Mouse (Mus musculus) stomach, postnatal 0 days (tissue): ENCODE data around the gene Zfp961. TPM values are rescaled to one million over a fixed set of nuclear protein-coding genes. Genes with fewer than 3 reads are reported as not detected.

ENCODE experiments used
- ATAC-seq: fragments of 200-750 bp; cut with Nextera tagmentation; 2 replicates; pipeline ENCODE4 v1.8.0; 2017; ENCODE audit not compliant: low FRiP score, low TSS enrichment
- DNase-seq: peaks from one replicate; pipeline ENCODE4 v3.0.0-alpha.2; 2016; ENCODE audit warnings: low spot score
- H3K27ac ChIP-seq: fragments of 300-500 bp; sonication (generic); replicated peaks from 2 replicates; pipeline ENCODE4 v1.5.1; 2014; ENCODE audit warnings: mild to moderate bottlenecking, control low read depth
- H3K27me3 ChIP-seq: fragments of 300-500 bp; sonication (generic); 2 replicates; pipeline ENCODE4 v1.6.1; 2014; ENCODE audit warnings: low read length; ENCODE audit not compliant: control insufficient read depth, insufficient read depth
- H3K36me3 ChIP-seq: fragments of 300-500 bp; sonication (generic); 2 replicates; pipeline ENCODE4 v1.6.1; 2014; ENCODE audit warnings: low read length, mixed read lengths; ENCODE audit not compliant: control insufficient read depth, insufficient read depth
- H3K4me1 ChIP-seq: fragments of 300-500 bp; sonication (generic); replicated peaks from 2 replicates; pipeline ENCODE4 v1.6.1; 2014; ENCODE audit warnings: antibody characterized with exemption; ENCODE audit not compliant: control insufficient read depth, insufficient read depth
- H3K4me2 ChIP-seq: fragments of 300-500 bp; sonication (generic); replicated peaks from 2 replicates; pipeline ENCODE4 v1.6.1; 2014; ENCODE audit warnings: low read depth, mild to moderate bottlenecking, control low read depth, moderate library complexity
- H3K4me3 ChIP-seq: fragments of 300-500 bp; sonication (generic); 2 replicates; pipeline ENCODE4 v1.5.1; 2014; ENCODE audit warnings: low read depth, low read length, control low read depth
- H3K9ac ChIP-seq: fragments of 300-500 bp; sonication (generic); 2 replicates; pipeline ENCODE4 v1.6.1; 2014; ENCODE audit warnings: mild to moderate bottlenecking, low read length, control low read depth, mixed read lengths
- H3K9me3 ChIP-seq: fragments of 300-500 bp; sonication (generic); 2 replicates; pipeline ENCODE4 v1.6.1; 2016; ENCODE audit warnings: low read length; ENCODE audit not compliant: control insufficient read depth
- CTCF ChIP-seq: IDR thresholded peaks from 2 replicates; pipeline ENCODE4 v1.5.1; 2016; ENCODE audit warnings: antibody characterized with exemption, low read depth, mild to moderate bottlenecking, moderate library complexity
- EP300 ChIP-seq: optimal IDR thresholded peaks from 2 replicates; pipeline ENCODE3; 2016; ENCODE audit warnings: antibody characterized with exemption
- WGBS: fragments of 180-500 bp; shearing (Covaris S2); extraction: QIAGEN DNeasy Blood & Tissue Kit; methylation state at CpG from one replicate; pipeline ENCODE4 v1.1.7; 2014; 5-methylcytosine and 5-hydroxymethylcytosine counted together
- polyA plus RNA-seq: library from polyadenylated mRNA; unstranded; fragments of >200 nt; fragmentation: Nextera tagmentation; extraction: Ambion mirVana; gene quantifications from 2 replicates; pipeline ENCODE4 v1.2.1, GENCODE M21; 2015

Zfp961 gene
- polyA plus RNA-seq, 1 experiment from 2014 or later: 11.2 TPM

- no peak for DNase-seq
- Histone ChIP-seq H3K9me3 (no peaks in the 10 kb centered on the region), H3K27ac (no peak overlapping the region), H3K4me3 (no peak overlapping the region), H3K36me3 (peaks cover 11% of the 10 kb centered on the region), H3K27me3 (no peaks in the 10 kb centered on the region), H3K4me1 (no peaks in the 10 kb centered on the region), H3K9ac (no peak overlapping the region), H3K4me2 (no peak overlapping the region)
- TF ChIP-seq EP300: no peak
- no peak for TF ChIP-seq CTCF
- WGBS: 98% methylated on average over 5 of the region's 5 CpGs
- ATAC-seq: no peak
Measured at GRCm38 (mm10) chr8:71967261-71967660, 16.4 kb downstream of the Zfp961 start.

GRCm38 (mm10) chr8:71968100-71968499 is 17.3 kb downstream of the Zfp961 start:
- Histone ChIP-seq H3K27ac (no peak overlapping the region), H3K9me3 (no peaks in the 10 kb centered on the region), H3K4me2 (no peak overlapping the region), H3K27me3 (no peaks in the 10 kb centered on the region), H3K4me1 (no peaks in the 10 kb centered on the region), H3K36me3 (peaks cover 11% of the 10 kb centered on the region), H3K4me3 (no peak overlapping the region), H3K9ac (no peak overlapping the region)
- ATAC-seq (no peak), DNase-seq (no peak)
- WGBS: 92% methylated on average over 6 of the region's 6 CpGs
- TF ChIP-seq EP300: no peak

DNA sequence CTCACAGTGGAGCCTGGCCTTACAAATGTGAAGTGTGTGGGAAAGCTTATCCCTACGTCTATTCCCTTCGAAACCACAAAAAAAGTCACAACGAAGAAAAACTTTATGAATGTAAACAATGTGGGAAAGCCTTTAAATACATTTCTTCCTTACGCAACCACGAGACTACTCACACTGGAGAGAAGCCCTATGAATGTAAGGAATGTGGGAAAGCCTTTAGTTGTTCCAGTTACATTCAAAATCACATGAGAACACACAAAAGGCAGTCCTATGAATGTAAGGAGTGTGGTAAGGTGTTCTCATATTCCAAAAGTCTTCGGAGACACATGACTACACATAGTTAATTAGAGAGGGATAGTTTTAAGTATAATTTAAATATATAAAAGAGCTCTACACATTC is 17.8 kb downstream of the Zfp961 start:
- ATAC-seq (no peak), DNase-seq (no peak)
- no peaks in the 10 kb centered on the region for H3K4me1 ChIP-seq
- no peak overlapping the region for H3K4me2 ChIP-seq
- no peaks in the 10 kb centered on the region for H3K9me3 ChIP-seq
- no peak overlapping the region for H3K4me3 ChIP-seq
- TF ChIP-seq EP300: no peak
- TF ChIP-seq CTCF: no peak
- no peaks in the 10 kb centered on the region for H3K27me3 ChIP-seq
- no peak overlapping the region for H3K9ac ChIP-seq
- 66% methylated on average over 6 of the region's 6 CpGs for WGBS
- H3K36me3 ChIP-seq: peaks cover 11% of the 10 kb centered on the region
- no peak overlapping the region for H3K27ac ChIP-seq

- DNase-seq (no peak), ATAC-seq (no peak)
- no peaks in the 10 kb centered on the region for H3K27me3 ChIP-seq
- H3K4me3 ChIP-seq: no peak overlapping the region
- WGBS: 54% methylated on average over 1 of the region's 1 CpGs
- no peaks in the 10 kb centered on the region for H3K9me3 ChIP-seq
- no peak overlapping the region for H3K27ac ChIP-seq
- peaks cover 4% of the 10 kb centered on the region for H3K36me3 ChIP-seq
- H3K9ac ChIP-seq: no peak overlapping the region
- H3K4me2 ChIP-seq: no peak overlapping the region
- no peaks in the 10 kb centered on the region for H3K4me1 ChIP-seq
- no peak for TF ChIP-seq EP300
- peak; percentile 72 for TF ChIP-seq CTCF
Measured at GRCm38 (mm10) chr8:71971945-71972344, 21.1 kb downstream of the Zfp961 start.

GRCm38 (mm10) chr8:71974211-71974610 is 23.4 kb downstream of the Zfp961 start:
- ATAC-seq (no peak), DNase-seq (no peak)
- TF ChIP-seq CTCF: no peak
- no peak for TF ChIP-seq EP300
- H3K27me3 ChIP-seq: no peaks in the 10 kb centered on the region
- H3K36me3 ChIP-seq: no peaks in the 10 kb centered on the region
- no peak overlapping the region for H3K9ac ChIP-seq
- H3K27ac ChIP-seq: no peak overlapping the region
- H3K4me3 ChIP-seq: no peak overlapping the region
- 76% methylated on average over 3 of the region's 3 CpGs for WGBS
- no peaks in the 10 kb centered on the region for H3K4me1 ChIP-seq
- no peak overlapping the region for H3K4me2 ChIP-seq
- H3K9me3 ChIP-seq: no peaks in the 10 kb centered on the region

GRCm38 (mm10) chr8:71981032-71981431 is 30.2 kb downstream of the Zfp961 start:
- H3K4me3 ChIP-seq: no peak overlapping the region
- ATAC-seq: no peak
- 21% methylated on average over 2 of the region's 2 CpGs for WGBS
- H3K36me3 ChIP-seq: no peaks in the 10 kb centered on the region
- no peaks in the 10 kb centered on the region for H3K27me3 ChIP-seq
- H3K9me3 ChIP-seq: no peaks in the 10 kb centered on the region
- H3K27ac ChIP-seq: no peak overlapping the region
- no peak overlapping the region for H3K4me2 ChIP-seq
- TF ChIP-seq CTCF: no peak
- no peak for TF ChIP-seq EP300
- no peak overlapping the region for H3K9ac ChIP-seq
- no peak for DNase-seq
- H3K4me1 ChIP-seq: no peaks in the 10 kb centered on the region
